Mouse (Mus musculus): ENCODE results near the gene Smad5. TPM values are rescaled to one million over a fixed set of nuclear protein-coding genes. Genes with fewer than 3 reads are reported as not detected.

The Smad5 gene
- polyA plus RNA-seq, 1 experiment from 2014 or later: 3.7 TPM

GRCm38 (mm10) chr13:56780746-56781469 is 78.1 kb downstream of the Smad5 start:
- H3K4me1 ChIP-seq (replicated peaks): no peaks in the 10 kb centered on the region
- no peak overlapping the region for H3K4me3 ChIP-seq (replicated peaks)
- H3K27ac ChIP-seq: no peak overlapping the region
- no peak overlapping the region for H3K9ac ChIP-seq
- DNase-seq (no peak), ATAC-seq (ENCODE audit: low read depth) (no peak)
- no peak overlapping the region for H3K4me2 ChIP-seq
- H3K27me3 ChIP-seq: no peaks in the 10 kb centered on the region
- 56% methylated on average over 13 of the region's 13 CpGs for WGBS (ENCODE audit: insufficient replicate concordance)
- no peaks in the 10 kb centered on the region for H3K36me3 ChIP-seq
- no peaks in the 10 kb centered on the region for H3K9me3 ChIP-seq (replicated peaks)

DNA sequence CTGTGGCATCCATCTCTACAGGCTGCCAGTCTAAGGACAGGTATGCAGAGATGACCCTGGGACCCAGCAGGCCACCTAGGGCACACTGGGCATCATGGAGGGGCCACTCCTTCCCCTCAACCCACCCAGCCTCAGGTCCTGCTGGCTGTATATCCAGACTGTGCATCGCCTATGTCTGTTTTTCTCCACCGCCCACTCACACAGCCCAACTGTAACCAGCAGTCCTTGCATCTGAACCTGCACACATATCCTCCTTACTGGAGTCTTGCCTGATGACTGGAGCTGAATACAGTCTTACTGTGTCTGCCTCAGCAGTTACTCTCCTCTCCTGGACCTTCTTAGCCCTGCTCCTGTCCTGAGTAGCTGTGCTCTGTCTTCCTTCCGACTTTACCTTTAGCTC is 78.9 kb downstream of the Smad5 start:
- WGBS (ENCODE audit: insufficient replicate concordance): 69% methylated on average over 3 of the region's 3 CpGs
- Histone ChIP-seq H3K9me3 (replicated peaks) (no peaks in the 10 kb centered on the region), H3K9ac (no peak overlapping the region), H3K4me2 (no peak overlapping the region), H3K27ac (no peak overlapping the region), H3K4me1 (replicated peaks) (no peaks in the 10 kb centered on the region), H3K4me3 (replicated peaks) (no peak overlapping the region), H3K27me3 (no peaks in the 10 kb centered on the region), H3K36me3 (no peaks in the 10 kb centered on the region)
- ATAC-seq (ENCODE audit: low read depth) (no peak), DNase-seq (no peak)

GRCm38 (mm10) chr13:56782621-56783020 is 79.8 kb downstream of the Smad5 start:
- no peaks in the 10 kb centered on the region for H3K27me3 ChIP-seq
- no peak overlapping the region for H3K9ac ChIP-seq
- DNase-seq (no peak), ATAC-seq (ENCODE audit: low read depth) (no peak)
- H3K4me2 ChIP-seq: no peak overlapping the region
- no peaks in the 10 kb centered on the region for H3K4me1 ChIP-seq (replicated peaks)
- H3K36me3 ChIP-seq: no peaks in the 10 kb centered on the region
- 46% methylated on average over 1 of the region's 1 CpGs for WGBS (ENCODE audit: insufficient replicate concordance)
- no peaks in the 10 kb centered on the region for H3K9me3 ChIP-seq (replicated peaks)
- H3K4me3 ChIP-seq (replicated peaks): no peak overlapping the region
- no peak overlapping the region for H3K27ac ChIP-seq

- Histone ChIP-seq H3K27ac (no peak overlapping the region), H3K4me1 (replicated peaks) (no peaks in the 10 kb centered on the region), H3K27me3 (no peaks in the 10 kb centered on the region), H3K9ac (no peak overlapping the region), H3K9me3 (replicated peaks) (no peaks in the 10 kb centered on the region), H3K4me3 (replicated peaks) (no peak overlapping the region), H3K4me2 (no peak overlapping the region), H3K36me3 (no peaks in the 10 kb centered on the region)
- ATAC-seq (ENCODE audit: low read depth) (no peak), DNase-seq (no peak)
- WGBS (ENCODE audit: insufficient replicate concordance): 78% methylated on average over 3 of the region's 3 CpGs
Observed at GRCm38 (mm10) chr13:56790683-56791082, 87.9 kb downstream of the Smad5 start.

Other genes starting within 250 kb of the Smad5 start
- gene Il9, start 220.8 kb upstream of the Smad5 start, polyA plus RNA-seq (2015; fragmentation: Nextera tagmentation; extraction: Ambion mirVana): not detected in 2 replicates
- 0.88 and 0.89 TPM in 2 replicates for gene Fbxl21, start 180.5 kb upstream of the Smad5 start, polyA plus RNA-seq (2015; fragmentation: Nextera tagmentation; extraction: Ambion mirVana)
- gene Lect2, start 154.5 kb upstream of the Smad5 start, polyA plus RNA-seq (2015; fragmentation: Nextera tagmentation; extraction: Ambion mirVana): 57.8 and 63.0 TPM in 2 replicates
- 9.7 and 10.5 TPM in 2 replicates for gene Tgfbi, start 93.5 kb upstream of the Smad5 start, polyA plus RNA-seq (2015; fragmentation: Nextera tagmentation; extraction: Ambion mirVana)
- not detected in 2 replicates for gene Gm45623, start 50.8 kb downstream of the Smad5 start, polyA plus RNA-seq (2015; fragmentation: Nextera tagmentation; extraction: Ambion mirVana)
- gene Trpc7, start 193.0 kb downstream of the Smad5 start, polyA plus RNA-seq (2015; fragmentation: Nextera tagmentation; extraction: Ambion mirVana): not detected in 2 replicates